Mouse (Mus musculus) intestine, embryonic 14.5 days (tissue): ENCODE data around the gene Cpne1. TPM values are rescaled to one million over a fixed set of nuclear protein-coding genes. Genes with fewer than 3 reads are reported as not detected.

Experiments used
- ATAC-seq: fragments of 200-750 bp; cut with Nextera tagmentation; replicated peaks from 2 replicates; pipeline ENCODE4 v1.8.0; 2017; ENCODE audit warnings: low read depth, moderate number of reproducible peaks, moderate TSS enrichment, moderate library complexity; ENCODE audit not compliant: low FRiP score, low TSS enrichment
- DNase-seq: peaks from one replicate; pipeline ENCODE4 v3.0.0-alpha.2; 2018; ENCODE audit warnings: low spot score
- H3K27ac ChIP-seq: fragments of 300-500 bp; sonication (generic); 2 replicates; pipeline ENCODE4 v1.5.1; 2014; ENCODE audit warnings: low read depth, mild to moderate bottlenecking, control low read depth
- H3K27me3 ChIP-seq: fragments of 300-500 bp; sonication (generic); replicated peaks from 2 replicates; pipeline ENCODE4 v1.6.1; 2014; ENCODE audit warnings: low read length, control low read depth; ENCODE audit not compliant: control insufficient read depth, insufficient read depth
- H3K36me3 ChIP-seq: fragments of 300-500 bp; sonication (generic); 2 replicates; pipeline ENCODE4 v1.6.1; 2014; ENCODE audit warnings: low read length, control low read depth; ENCODE audit not compliant: control insufficient read depth, insufficient read depth
- H3K4me1 ChIP-seq: fragments of 300-500 bp; sonication (generic); replicated peaks from 2 replicates; pipeline ENCODE4 v1.6.1; 2014; ENCODE audit warnings: low read length, control low read depth, mixed read lengths; ENCODE audit not compliant: control insufficient read depth, insufficient read depth
- H3K4me2 ChIP-seq: fragments of 300-500 bp; sonication (generic); 2 replicates; pipeline ENCODE4 v1.6.1; 2014; ENCODE audit warnings: low read length
- H3K4me3 ChIP-seq: fragments of 300-500 bp; sonication (generic); 2 replicates; pipeline ENCODE4 v1.5.1; 2014; ENCODE audit warnings: low read depth, low read length, control low read depth, mixed read lengths
- H3K9ac ChIP-seq: fragments of 300-500 bp; sonication (generic); 2 replicates; pipeline ENCODE4 v1.6.1; 2014; ENCODE audit warnings: mild to moderate bottlenecking, low read length
- H3K9me3 ChIP-seq: fragments of 300-500 bp; sonication (generic); 2 replicates; pipeline ENCODE4 v1.6.1; 2016; ENCODE audit warnings: low read length, control low read depth; ENCODE audit not compliant: control insufficient read depth
- WGBS: fragments of 180-500 bp; shearing (Covaris S2); extraction: QIAGEN DNeasy Blood & Tissue Kit; methylation state at CpG from one replicate; pipeline ENCODE4 v1.1.7; 2014; 5-methylcytosine and 5-hydroxymethylcytosine counted together
- polyA plus RNA-seq: library from polyadenylated mRNA; unstranded; fragments of >200 nt; fragmentation: Nextera tagmentation; extraction: Ambion mirVana; gene quantifications from 2 replicates; pipeline ENCODE4 v1.2.1, GENCODE M21; 2014

The Cpne1 gene
- polyA plus RNA-seq, 1 experiment from 2014 or later: 46.2 TPM

DNA sequence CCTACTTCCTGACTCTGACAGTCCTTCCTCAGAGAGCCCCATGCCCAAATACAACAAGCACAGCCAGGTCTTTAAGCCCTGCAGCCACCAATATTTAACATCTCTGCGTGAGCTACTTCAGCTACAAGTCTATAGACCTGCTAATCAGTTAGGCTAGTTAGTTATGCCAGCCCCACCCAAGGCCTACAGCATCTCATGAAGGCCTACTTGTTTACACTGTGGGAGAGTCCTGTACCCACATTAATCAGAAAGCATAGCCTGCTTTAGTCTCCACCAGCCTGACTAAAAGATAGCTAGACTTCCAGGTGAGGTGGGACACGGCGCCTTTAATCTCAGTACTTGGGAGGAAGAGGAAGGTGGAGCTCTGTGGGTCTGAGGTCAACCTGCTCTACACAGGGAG, 72.4 kb downstream of the Cpne1 start:
- Histone ChIP-seq H3K27ac (no peak overlapping the region), H3K4me1 (no peaks in the 10 kb centered on the region), H3K36me3 (no peaks in the 10 kb centered on the region), H3K4me2 (no peak overlapping the region), H3K4me3 (no peak overlapping the region), H3K9me3 (no peaks in the 10 kb centered on the region), H3K27me3 (no peaks in the 10 kb centered on the region), H3K9ac (no peak overlapping the region)
- 83% methylated on average over 3 of the region's 3 CpGs for WGBS
- DNase-seq (no peak), ATAC-seq (no peak)

DNA sequence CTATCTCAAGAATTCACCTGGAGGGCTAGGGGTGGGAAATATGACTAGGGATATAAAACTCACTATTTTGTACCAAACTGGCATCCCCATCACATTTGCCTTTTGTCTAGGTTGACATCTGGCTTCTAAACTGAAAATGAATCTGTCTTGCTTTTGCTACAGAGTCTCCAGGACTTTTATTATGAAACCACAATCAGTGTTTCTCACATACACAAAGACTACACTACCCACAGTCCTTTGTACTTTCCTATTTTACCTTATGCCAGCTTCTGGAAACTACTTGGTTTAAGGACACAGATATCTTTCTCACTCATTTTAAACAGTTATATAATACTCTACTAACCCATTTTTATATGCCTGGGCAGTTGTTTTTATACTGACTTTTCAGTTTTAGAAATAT, 86.3 kb downstream of the Cpne1 start:
- Histone ChIP-seq H3K4me3 (no peak overlapping the region), H3K4me1 (no peaks in the 10 kb centered on the region), H3K27me3 (no peaks in the 10 kb centered on the region), H3K9ac (no peak overlapping the region), H3K27ac (no peak overlapping the region), H3K4me2 (no peak overlapping the region), H3K36me3 (no peaks in the 10 kb centered on the region), H3K9me3 (no peaks in the 10 kb centered on the region)
- DNase-seq (no peak), ATAC-seq (no peak)

Other genes with a start within 250 kb of the Cpne1 start
- gene Uqcc1, start 181.7 kb downstream of the Cpne1 start, polyA plus RNA-seq: 64.0 and 64.9 TPM in 2 replicates
- gene Gm15557, start 171.2 kb downstream of the Cpne1 start, polyA plus RNA-seq: not detected in 2 replicates
- 0.81 and 1.8 TPM in 2 replicates for gene Gdf5, start 166.6 kb downstream of the Cpne1 start, polyA plus RNA-seq
- 21.5 and 22.8 TPM in 2 replicates for gene Cep250, start 155.5 kb downstream of the Cpne1 start, polyA plus RNA-seq
- gene 6430550D23Rik, start 104.0 kb downstream of the Cpne1 start, polyA plus RNA-seq: 1.4 and 2.5 TPM in 2 replicates
- 232 and 255 TPM in 2 replicates for gene Ergic3, start 103.9 kb downstream of the Cpne1 start, polyA plus RNA-seq
- gene Fer1l4, start 59.0 kb downstream of the Cpne1 start, polyA plus RNA-seq: 0.05 and 0.17 TPM in 2 replicates
- 3.0 and 4.0 TPM in 2 replicates for gene Spag4, start 46.8 kb downstream of the Cpne1 start, polyA plus RNA-seq
- gene Rbm12, start within 50 bp of the Cpne1 start, polyA plus RNA-seq: 29.1 and 31.6 TPM in 2 replicates
- gene Gm28036, start 15.1 kb upstream of the Cpne1 start, polyA plus RNA-seq: 13.3 and 13.6 TPM in 2 replicates
- gene Romo1, start 32.1 kb upstream of the Cpne1 start, polyA plus RNA-seq: 427 and 467 TPM in 2 replicates
- gene Nfs1, start 32.2 kb upstream of the Cpne1 start, polyA plus RNA-seq: 51.1 and 52.8 TPM in 2 replicates
- 622 and 652 TPM in 2 replicates for gene Rbm39, start 68.3 kb upstream of the Cpne1 start, polyA plus RNA-seq
- gene Phf20, start 84.5 kb upstream of the Cpne1 start, polyA plus RNA-seq: 72.4 and 76.1 TPM in 2 replicates
- gene Cnbd2, start 200.3 kb upstream of the Cpne1 start, polyA plus RNA-seq: 3.3 and 4.2 TPM in 2 replicates
- gene Scand1, start 200.7 kb upstream of the Cpne1 start, polyA plus RNA-seq: 55.2 and 66.7 TPM in 2 replicates